13 mouse cellular contexts compared by ENCODE assay signal in the genomic region with DNA sequence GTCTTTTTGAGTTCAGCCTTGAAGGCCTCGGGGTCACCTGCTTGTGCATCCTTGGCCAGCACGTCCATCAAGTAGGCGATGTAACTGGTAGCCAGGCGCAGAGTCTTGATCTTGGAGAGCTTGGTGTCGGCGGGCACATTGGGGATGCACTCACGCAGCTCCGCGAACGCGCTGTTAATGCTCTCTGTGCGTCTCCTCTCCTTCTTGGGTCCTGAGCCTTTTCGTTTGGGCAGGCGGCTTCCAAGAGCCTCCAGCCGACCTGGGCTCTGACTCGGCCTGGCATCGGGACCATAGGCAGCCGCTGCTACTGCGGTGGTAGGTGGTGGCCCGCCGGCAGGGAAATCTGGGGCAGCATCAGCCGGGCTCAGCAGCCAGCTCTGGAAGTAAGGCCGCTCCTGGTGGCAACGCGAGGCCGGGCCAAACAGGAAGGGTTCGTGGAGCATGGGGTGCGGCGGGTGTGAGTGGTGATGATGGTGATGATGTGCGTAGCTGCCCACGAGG. TPM values are rescaled to one million over a fixed set of nuclear protein-coding genes. Genes with fewer than 3 reads are reported as not detected.
DNase-seq lines count a peak whose midpoint lies in the region; ATAC-seq and TF ChIP-seq lines count a peak whose summit lies in the region.
"Had no signal": no experiment of that assay in that cellular context is flagged by ENCODE, and none has a peak within 500 bp of the region (broad histone marks: within the 10 kb centered on the region; RNA-seq: fewer than 3 reads in every experiment).

No protein-coding gene starts in this region.

- peaks cover 80% of the 10 kb centered on the region for H3K27me3 ChIP-seq in heart, embryonic 12.5 days (replicated peaks)
- peaks cover 48% of the 10 kb centered on the region for H3K27me3 ChIP-seq in heart, adult 2 months (ENCODE audit: control insufficient read depth, insufficient read depth, low read length)
- peaks cover 100% of the 10 kb centered on the region for H3K27me3 ChIP-seq in midbrain, embryonic 10.5 days (ENCODE audit: low read depth, poor library complexity, severe bottlenecking)
- peaks cover 71% of the 10 kb centered on the region for H3K27me3 ChIP-seq in midbrain, embryonic 16.5 days (ENCODE audit: control insufficient read depth, insufficient read depth, low read depth, low read length)
- H3K27me3 ChIP-seq in neural tube, embryonic 15.5 days (replicated peaks): peaks cover 91% of the 10 kb centered on the region
- peaks cover 10% of the 10 kb centered on the region; the same call in 1 of the 2 replicates for H3K27me3 ChIP-seq in cerebellum, adult 2 months (ENCODE audit: control insufficient read depth, insufficient read depth, low read length)

- no peak for TF ChIP-seq CTCF in heart, adult 2 months (IDR thresholded peaks at IDR 0.05)
- TF ChIP-seq CTCF in cerebellum, adult 2 months (IDR thresholded peaks at IDR 0.05; ENCODE audit: borderline replicate concordance, insufficient read depth, low read depth, low read length): no peak

- TF ChIP-seq EP300 in heart, adult 2 months (IDR thresholded peaks at IDR 0.05; ENCODE audit: insufficient read depth, low read depth, low read length): no peak

- H3K27ac ChIP-seq in heart, embryonic 12.5 days (ENCODE audit: poor library complexity, severe bottlenecking): peak overlapping the region; percentile 80
- no peak overlapping the region for H3K27ac ChIP-seq in heart, adult 2 months
- H3K27ac ChIP-seq in midbrain, embryonic 10.5 days (replicated peaks): no peak overlapping the region
- no peak overlapping the region for H3K27ac ChIP-seq in midbrain, embryonic 16.5 days (ENCODE audit: low read length)
- no peak overlapping the region for H3K27ac ChIP-seq in neural tube, embryonic 15.5 days (replicated peaks)
- H3K27ac ChIP-seq in cerebellum, adult 2 months (ENCODE audit: insufficient read depth, low read length): no peak overlapping the region
- H3K27ac ChIP-seq: layer of hippocampus, adult 2 months; liver, embryonic 15.5 days had no signal

- ATAC-seq in heart, embryonic 12.5 days (ENCODE audit: insufficient number of reproducible peaks, low FRiP score): no peak
- ATAC-seq in midbrain, embryonic 16.5 days: no peak
- ATAC-seq in erythroid progenitor cell, adult 5-6 weeks (replicated peaks; ENCODE audit: low FRiP score, poor library complexity, severe bottlenecking): 0 out of 2 replicates have a peak, but pooled peaks have one; percentile 6
- no peak for ATAC-seq in neural tube, embryonic 15.5 days (ENCODE audit: low FRiP score)
- ATAC-seq: activated CD4-positive, CD25-positive, alpha-beta regulatory T cell, adult 4 months; inflammation-experienced regulatory T-cells, adult 6 months had no signal

- WGBS in heart, embryonic 12.5 days: 4% methylated on average over 31 of the region's 31 CpGs
- WGBS in heart, adult 2 months: 27% methylated on average over 31 of the region's 31 CpGs
- WGBS in midbrain, embryonic 10.5 days: under 1% methylated on average over 31 of the region's 31 CpGs
- 1% methylated on average over 31 of the region's 31 CpGs for WGBS in midbrain, embryonic 16.5 days
- 2% methylated on average over 31 of the region's 31 CpGs for WGBS in neural tube, embryonic 15.5 days
- whole genome bisulfite sequencing in cerebellum, adult 2 months: 6% methylated on average over 31 of the region's 31 CpGs

- DNase-seq in heart, adult 2 months: no peak
- peak; percentile 58 for DNase-seq in midbrain, embryonic 10.5 days (ENCODE audit: low spot score)
- DNase-seq in left cerebral cortex, adult 9 months (ENCODE audit: low spot score in 2 of 2): no peak
- no peak for DNase-seq in cerebellum, adult 2 months

- no peak for TF ChIP-seq POLR2A in heart, adult 2 months (IDR thresholded peaks at IDR 0.05; ENCODE audit: insufficient read depth, low read depth, low read length)
- no peak for TF ChIP-seq POLR2A in cerebellum, adult 2 months (IDR thresholded peaks at IDR 0.05; ENCODE audit: borderline replicate concordance, insufficient read depth, low read length)

- no peaks in the 10 kb centered on the region for H3K36me3 ChIP-seq in heart, embryonic 12.5 days
- H3K36me3 ChIP-seq in heart, adult 2 months (ENCODE audit: control insufficient read depth, insufficient read depth, low read length): no peaks in the 10 kb centered on the region
- H3K36me3 ChIP-seq in midbrain, embryonic 10.5 days: no peaks in the 10 kb centered on the region
- H3K36me3 ChIP-seq in midbrain, embryonic 16.5 days (ENCODE audit: control insufficient read depth, insufficient read depth, low read length): no peaks in the 10 kb centered on the region
- H3K36me3 ChIP-seq in neural tube, embryonic 15.5 days: no peaks in the 10 kb centered on the region
- H3K36me3 ChIP-seq: liver, embryonic 15.5 days had no signal

- H3K4me3 ChIP-seq in heart, embryonic 12.5 days: peak overlapping the region; percentile 60
- H3K4me3 ChIP-seq in heart, adult 2 months: no peak overlapping the region
- H3K4me3 ChIP-seq in midbrain, embryonic 10.5 days: no peak overlapping the region; the same call in 1 of the 2 replicates
- no peak overlapping the region for H3K4me3 ChIP-seq in midbrain, embryonic 16.5 days (ENCODE audit: low read depth, low read length)
- H3K4me3 ChIP-seq in neural tube, embryonic 15.5 days (replicated peaks): no peak overlapping the region
- no peak overlapping the region for H3K4me3 ChIP-seq in cerebellum, adult 2 months (replicated peaks; ENCODE audit: insufficient read depth, low read depth, low read length)
- H3K4me3 ChIP-seq: layer of hippocampus, adult 2 months; liver, embryonic 15.5 days had no signal

- peak overlapping the region; percentile 80 for H3K9ac ChIP-seq in heart, embryonic 12.5 days
- no peak overlapping the region for H3K9ac ChIP-seq in heart, adult 2 months (ENCODE audit: low read depth, low read length)
- H3K9ac ChIP-seq in midbrain, embryonic 16.5 days (ENCODE audit: low read depth, low read length): no peak overlapping the region
- H3K9ac ChIP-seq in neural tube, embryonic 15.5 days (replicated peaks): no peak overlapping the region
- H3K9ac ChIP-seq: liver, embryonic 15.5 days had no signal

- peak overlapping the region; percentile 61 for H3K4me2 ChIP-seq in heart, embryonic 12.5 days
- H3K4me2 ChIP-seq in midbrain, embryonic 16.5 days (ENCODE audit: low read length): no peak overlapping the region
- 0 out of 2 replicates have a peak overlapping the region, but pooled peaks have one; percentile 1 for H3K4me2 ChIP-seq in neural tube, embryonic 15.5 days
- H3K4me2 ChIP-seq: liver, embryonic 15.5 days had no signal

- no peaks in the 10 kb centered on the region for H3K79me2 ChIP-seq in heart, adult 2 months (replicated peaks; ENCODE audit: control insufficient read depth, insufficient read depth, low read length)

- H3K4me1 ChIP-seq in heart, embryonic 12.5 days (replicated peaks): peaks cover 50% of the 10 kb centered on the region
- peaks cover 4% of the 10 kb centered on the region for H3K4me1 ChIP-seq in heart, adult 2 months (ENCODE audit: control insufficient read depth, insufficient read depth, low read length)
- peaks cover 46% of the 10 kb centered on the region for H3K4me1 ChIP-seq in midbrain, embryonic 10.5 days
- H3K4me1 ChIP-seq in midbrain, embryonic 16.5 days (ENCODE audit: control insufficient read depth, insufficient read depth, low read length): peaks cover 6% of the 10 kb centered on the region
- H3K4me1 ChIP-seq in neural tube, embryonic 15.5 days: peaks cover 28% of the 10 kb centered on the region
- H3K4me1 ChIP-seq in cerebellum, adult 2 months (ENCODE audit: control insufficient read depth, insufficient read depth, low read length): no peaks in the 10 kb centered on the region; the same call in 1 of the 2 replicates

- H3K9me3 ChIP-seq in heart, embryonic 12.5 days (replicated peaks): no peaks in the 10 kb centered on the region
- no peaks in the 10 kb centered on the region for H3K9me3 ChIP-seq in midbrain, embryonic 10.5 days (replicated peaks)
- no peaks in the 10 kb centered on the region for H3K9me3 ChIP-seq in midbrain, embryonic 16.5 days (replicated peaks; ENCODE audit: control insufficient read depth, low read length, poor library complexity, severe bottlenecking)
- no peaks in the 10 kb centered on the region for H3K9me3 ChIP-seq in neural tube, embryonic 15.5 days (replicated peaks)
- H3K9me3 ChIP-seq: liver, embryonic 15.5 days had no signal

- intact Hi-C loops in heart, adult 2 months (cut with DNase I): no loop called here

RNA-seq across cellular contexts. Expression of a gene that starts 1.3 kb away (rescaled TPM):
- polyA plus RNA-seq in heart, embryonic 12.5 days (2016; fragmentation: Nextera tagmentation; extraction: Ambion mirVana): 62.0 and 66.2 TPM in 2 replicates
- total RNA-seq in heart, adult 2 months (2021): not detected
- polyA plus RNA-seq in heart, adult 2 months (2012; rRNA removed): not detected in 2 replicates
- 0.15 TPM in 1 of 2 replicates, not detected in the other for polyA plus RNA-seq in midbrain, embryonic 10.5 days (2016; fragmentation: Nextera tagmentation; extraction: Ambion mirVana)
- polyA plus RNA-seq in midbrain, embryonic 16.5 days (2015; fragmentation: Nextera tagmentation; extraction: Ambion mirVana): not detected in 2 replicates
- not detected in 2 replicates for total RNA-seq in erythroid progenitor cell, adult 5-6 weeks (2015; ENCODE audit: low replicate concordance)
- not detected in 2 replicates for total RNA-seq in erythroid progenitor cell, adult 5-6 weeks (2017; ENCODE audit: low replicate concordance)
- polyA plus RNA-seq in neural tube, embryonic 15.5 days (2015; fragmentation: Nextera tagmentation; extraction: Ambion mirVana): 4.2 TPM in 1 of 2 replicates, not detected in the other
- not detected in 2 replicates for polyA plus RNA-seq in cerebellum, adult 2 months (2012; rRNA removed)
- total RNA-seq: gastrocnemius, adult 18-20 months; layer of hippocampus, adult 2 months had no signal
- polyA plus RNA-seq: activated CD4-positive, CD25-positive, alpha-beta regulatory T cell, adult 4 months; inflammation-experienced regulatory T-cells, adult 6 months had no signal

RNA-seq across cellular contexts. Expression of a gene that starts 29.9 kb away (rescaled TPM):
- 15.0 and 17.3 TPM in 2 replicates for polyA plus RNA-seq in heart, embryonic 12.5 days (2016; fragmentation: Nextera tagmentation; extraction: Ambion mirVana)
- total RNA-seq in heart, adult 2 months (2021): 10 to 100 TPM; 43.2 to 49.2 TPM
- 18.8 and 21.2 TPM in 2 replicates for polyA plus RNA-seq in heart, adult 2 months (2012; rRNA removed)
- 7.2 TPM in 2 replicates for polyA plus RNA-seq in midbrain, embryonic 10.5 days (2016; fragmentation: Nextera tagmentation; extraction: Ambion mirVana)
- 5.6 and 5.9 TPM in 2 replicates for polyA plus RNA-seq in midbrain, embryonic 16.5 days (2015; fragmentation: Nextera tagmentation; extraction: Ambion mirVana)
- 1.8 and 11.7 TPM in 2 replicates for total RNA-seq in erythroid progenitor cell, adult 5-6 weeks (2015; ENCODE audit: low replicate concordance)
- 1.3 and 5.9 TPM in 2 replicates for total RNA-seq in erythroid progenitor cell, adult 5-6 weeks (2017; ENCODE audit: low replicate concordance)
- polyA plus RNA-seq in neural tube, embryonic 15.5 days (2015; fragmentation: Nextera tagmentation; extraction: Ambion mirVana): 9.7 and 12.4 TPM in 2 replicates
- polyA plus RNA-seq in cerebellum, adult 2 months (2012; rRNA removed): 39.7 and 42.6 TPM in 2 replicates

Comparison
In these comparisons a context has a peak if more than half of its experiments do, and no peak if none do; other contexts are left out.
1. RNA of a gene that starts 1.3 kb away (polyA plus RNA-seq): 62.0 to 66.2 TPM in heart, embryonic 12.5 days; 0.15 TPM in midbrain, embryonic 10.5 days, 4.2 TPM in neural tube, embryonic 15.5 days, not detected in cerebellum, adult 2 months, not detected in heart, adult 2 months and not detected in midbrain, embryonic 16.5 days; every median in the first group is over 10 times any median in the second.